Mouse (Mus musculus) MEL (cell line): ENCODE measurements around the gene Secisbp2.

Source experiments
- CHD1 ChIP-seq: IDR thresholded peaks from 2 replicates; pipeline ENCODE4 v1.6.1; 2012; ENCODE audit warnings: low read depth, mild to moderate bottlenecking, inconsistent platforms, low read length, improper control_type of control experiment
- CTCF ChIP-seq, 3 experiments: IDR thresholded peaks in 2 of 3; conservative IDR thresholded peaks in 1 of 3; 2 replicates each; pipeline ENCODE4 v1.5.1; 2011 to 2012; ENCODE audit warnings: low read length in 3 of 3, low read depth in 2 of 3, mild to moderate bottlenecking in 2 of 3, improper control_type of control experiment in 1 of 3, inconsistent platforms in 1 of 3, mixed read lengths in 1 of 3, moderate library complexity in 1 of 3; ENCODE audit not compliant: control insufficient read depth in 1 of 3, insufficient read depth in 1 of 3, poor library complexity in 1 of 3, severe bottlenecking in 1 of 3
- ETS1 ChIP-seq: IDR thresholded peaks from 2 replicates; pipeline ENCODE4 v1.6.1; 2012; ENCODE audit warnings: low read depth, mild to moderate bottlenecking, inconsistent platforms, low read length, improper control_type of control experiment, moderate library complexity
- JUND ChIP-seq: IDR thresholded peaks from 2 replicates; pipeline ENCODE4 v1.6.1; 2011; ENCODE audit warnings: low read depth, mild to moderate bottlenecking, improper control_type of control experiment, low read length
- POLR2A ChIP-seq, 2 experiments: IDR thresholded peaks; 2 replicates each; pipeline ENCODE4 v1.6.1; 2011 to 2012; ENCODE audit warnings: low read length in 2 of 2, mild to moderate bottlenecking in 2 of 2, control low read depth in 1 of 2, improper control_type of control experiment in 1 of 2, low read depth in 1 of 2, moderate library complexity in 1 of 2; ENCODE audit not compliant: control insufficient read depth in 1 of 2, insufficient read depth in 1 of 2, poor library complexity in 1 of 2
- POLR2AphosphoS5 ChIP-seq: IDR thresholded peaks from 2 replicates; pipeline ENCODE4 v1.6.1; 2012; ENCODE audit warnings: low read depth, borderline replicate concordance, mild to moderate bottlenecking, inconsistent platforms, low read length, moderate library complexity, mixed read lengths
- RAD21 ChIP-seq: IDR thresholded peaks from 2 replicates; pipeline ENCODE4 v1.6.1; 2011; ENCODE audit warnings: mild to moderate bottlenecking, low read depth, low read length, improper control_type of control experiment
- RCOR1 ChIP-seq: IDR thresholded peaks from 2 replicates; pipeline ENCODE4 v1.6.1; 2012; ENCODE audit warnings: low read depth, mild to moderate bottlenecking, inconsistent platforms, low read length, improper control_type of control experiment
- ZKSCAN1 ChIP-seq: IDR thresholded peaks from 2 replicates; pipeline ENCODE4 v1.6.1; 2012; ENCODE audit warnings: low read depth, mild to moderate bottlenecking, inconsistent platforms, low read length, improper control_type of control experiment, moderate library complexity

- TF ChIP-seq POLR2A (IDR thresholded peaks at IDR 0.05; ENCODE audit: control insufficient read depth in 1 of 2, insufficient read depth in 1 of 2, low read depth in 1 of 2, low read length in 2 of 2, poor library complexity in 1 of 2) (no peak), ETS1 (no peak), CHD1 (no peak), RAD21 (no peak), CTCF (IDR thresholded peaks at IDR 0.05 in 2 of 3, conservative IDR thresholded peaks at IDR 0.05 in 1 of 3; ENCODE audit: control insufficient read depth in 1 of 3, insufficient read depth in 1 of 3, low read depth in 2 of 3, low read length in 3 of 3, poor library complexity in 1 of 3, severe bottlenecking in 1 of 3) (no peak), ZKSCAN1 (no peak), JUND (no peak), POLR2AphosphoS5 (no peak), RCOR1 (no peak)
Observed at GRCm38 (mm10) chr13:51712022-51712421, 60.5 kb downstream of the Secisbp2 start.
